Mouse (Mus musculus) c-Kit-positive CD71-negative TER-119-negative erythroid progenitor cells, embryonic 14.5 days (primary cell): ENCODE measurements around the gene Hsd17b14.

Experiments used
- DNase-seq: peaks from one replicate; pipeline ENCODE4 v3.0.0-alpha.2; 2013; ENCODE audit warnings: low read depth

Gene Hsd17b14

GRCm38 (mm10) chr7:45529461-45529860 is 25.2 kb upstream of the Hsd17b14 start:
- no peak for DNase-seq

DNA sequence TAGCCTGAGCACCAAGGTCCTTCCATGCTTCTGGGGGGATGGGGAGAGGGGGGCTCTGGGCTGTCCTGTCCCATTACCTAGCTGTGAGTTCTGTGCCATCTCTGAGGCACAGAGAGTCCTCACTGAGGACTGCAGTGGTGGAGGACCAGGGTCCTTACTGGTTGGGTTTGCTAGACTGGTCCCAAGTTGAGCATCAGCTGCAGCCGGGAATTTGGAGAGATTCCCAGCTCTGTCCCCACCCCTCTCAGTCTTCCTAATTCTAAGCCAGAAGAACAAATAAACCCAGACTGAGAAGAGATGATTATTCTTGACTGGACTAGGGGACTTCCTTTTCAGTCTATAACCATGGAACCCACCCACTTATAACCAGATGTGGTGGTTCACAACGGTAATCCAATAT is 24.1 kb upstream of the Hsd17b14 start:
- no peak for DNase-seq

DNA sequence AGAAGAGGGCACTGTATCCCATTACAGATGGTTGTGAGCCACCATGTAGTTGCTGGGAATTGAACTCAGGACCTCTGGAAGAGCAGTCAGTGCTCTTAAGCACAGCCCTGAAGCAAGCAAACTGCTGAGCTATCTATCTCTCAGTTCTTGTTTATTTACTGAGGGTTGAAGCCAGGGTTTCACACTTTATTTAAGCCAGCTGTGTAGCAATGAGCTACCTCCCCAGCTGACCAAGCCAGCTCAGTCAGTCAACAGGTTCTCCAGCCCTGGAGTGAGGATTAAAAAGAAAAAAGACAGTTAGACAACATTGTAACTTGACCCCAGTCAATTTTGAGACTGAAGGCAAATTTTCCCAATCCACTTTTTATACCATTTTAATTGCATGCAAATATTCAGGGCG is 19.0 kb upstream of the Hsd17b14 start:
- no peak for DNase-seq

DNA sequence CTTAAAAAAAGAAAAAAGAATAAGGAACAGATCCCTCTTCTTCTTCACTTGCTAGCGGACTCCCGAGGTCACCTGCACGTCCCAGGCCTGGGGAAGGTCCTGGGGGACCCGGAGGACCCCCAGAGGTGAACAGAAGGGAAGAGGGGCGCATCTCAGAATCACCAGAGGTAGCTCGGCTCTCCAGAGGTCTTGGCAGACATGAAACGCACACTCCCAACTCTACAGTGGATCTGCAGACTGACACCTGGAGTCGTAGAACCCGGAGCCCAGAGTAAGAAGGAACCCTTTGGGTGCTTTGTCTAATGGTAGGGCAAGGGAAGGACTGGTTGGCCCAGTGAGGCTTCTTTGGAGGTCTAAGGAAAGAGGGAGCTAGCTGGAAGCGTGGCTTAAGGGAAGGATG is 17.1 kb upstream of the Hsd17b14 start:
- no peak for DNase-seq

DNA sequence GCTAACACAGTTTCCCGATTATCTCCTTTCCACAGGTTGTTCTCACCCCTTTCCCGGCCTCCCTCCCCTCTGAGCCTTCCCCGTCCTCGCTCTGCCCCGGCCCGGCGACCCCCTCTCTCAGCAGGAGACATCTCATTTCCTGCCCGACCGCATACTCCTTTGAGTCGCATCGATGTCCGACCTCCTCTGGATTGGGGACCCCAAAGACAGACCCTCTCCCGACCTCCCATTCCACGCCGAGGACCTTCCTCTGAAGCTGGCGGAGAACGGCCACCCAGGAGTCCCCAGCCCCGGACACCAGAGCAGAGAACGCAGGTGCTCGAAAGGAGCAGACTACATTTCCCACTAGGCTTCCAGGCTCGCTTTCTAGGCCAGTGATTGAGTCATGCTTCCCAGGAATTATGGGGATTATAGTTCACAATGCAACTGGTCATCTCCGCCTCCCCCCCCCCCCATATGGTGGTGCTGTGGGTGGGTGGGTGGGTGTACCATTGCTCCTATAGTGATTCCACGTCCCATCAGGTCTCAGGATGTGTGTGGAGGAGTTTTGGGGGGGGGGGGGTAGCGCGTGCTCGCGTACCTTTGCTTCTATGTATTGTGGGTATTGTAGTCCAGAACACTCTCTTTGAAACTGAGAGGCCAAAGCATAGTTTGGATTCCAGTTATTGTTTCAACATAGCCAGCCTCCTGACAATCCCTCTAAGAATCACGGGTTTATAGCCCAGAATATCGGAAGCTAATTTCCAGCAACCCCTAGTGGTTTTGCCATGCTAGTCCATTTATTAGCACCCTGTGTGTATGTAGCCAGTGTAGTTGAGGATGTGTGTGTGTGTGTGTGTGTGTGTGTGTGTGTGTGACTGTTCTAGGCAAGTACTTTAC is 16.3 kb upstream of the Hsd17b14 start:
- DNase-seq: no peak

DNA sequence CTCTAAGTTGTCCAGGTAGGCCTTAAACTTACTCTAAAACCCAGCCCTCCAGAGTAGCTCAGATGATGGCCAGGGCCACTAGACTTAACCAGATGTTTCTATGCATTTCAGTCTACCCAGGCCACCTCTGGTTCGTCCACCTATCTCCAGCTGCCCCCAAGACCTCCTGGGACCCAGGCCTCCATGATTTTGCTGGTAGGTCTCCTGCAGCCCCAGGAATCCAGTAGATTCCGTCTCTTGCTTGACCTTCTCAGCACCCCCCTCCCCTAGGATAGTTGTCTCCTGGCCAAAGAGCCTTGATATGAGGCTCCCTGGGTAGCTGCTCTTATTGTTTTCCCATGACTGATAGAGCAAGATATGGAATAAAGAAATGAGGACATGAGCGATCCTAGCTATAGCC is 15.6 kb upstream of the Hsd17b14 start:
- DNase-seq: no peak

DNA sequence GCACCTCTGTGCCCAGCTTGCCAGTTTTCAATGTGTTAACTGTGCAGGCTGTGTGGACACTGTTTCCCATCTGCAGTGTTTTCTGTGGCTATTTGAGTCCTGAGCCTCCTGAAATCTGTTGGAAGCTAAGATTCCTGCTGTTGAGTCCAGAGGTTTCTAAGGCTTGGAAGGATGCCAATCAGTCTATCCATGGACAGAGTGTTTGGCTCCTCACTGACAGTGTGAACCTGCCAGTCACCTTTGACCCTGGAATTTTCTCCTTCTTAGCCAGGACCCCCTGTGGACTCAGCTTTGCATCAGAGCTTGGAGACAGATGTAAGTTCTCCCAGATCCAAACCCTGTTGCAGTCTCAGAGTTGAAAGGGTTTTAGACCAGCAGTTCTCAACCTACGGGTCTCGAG is 14.5 kb upstream of the Hsd17b14 start:
- no peak for DNase-seq

GRCm38 (mm10) chr7:45544525-45544924 is 10.2 kb upstream of the Hsd17b14 start:
- no peak for DNase-seq

- DNase-seq: no peak
Observed at GRCm38 (mm10) chr7:45549641-45550436, 4.9 kb upstream of the Hsd17b14 start.

DNA sequence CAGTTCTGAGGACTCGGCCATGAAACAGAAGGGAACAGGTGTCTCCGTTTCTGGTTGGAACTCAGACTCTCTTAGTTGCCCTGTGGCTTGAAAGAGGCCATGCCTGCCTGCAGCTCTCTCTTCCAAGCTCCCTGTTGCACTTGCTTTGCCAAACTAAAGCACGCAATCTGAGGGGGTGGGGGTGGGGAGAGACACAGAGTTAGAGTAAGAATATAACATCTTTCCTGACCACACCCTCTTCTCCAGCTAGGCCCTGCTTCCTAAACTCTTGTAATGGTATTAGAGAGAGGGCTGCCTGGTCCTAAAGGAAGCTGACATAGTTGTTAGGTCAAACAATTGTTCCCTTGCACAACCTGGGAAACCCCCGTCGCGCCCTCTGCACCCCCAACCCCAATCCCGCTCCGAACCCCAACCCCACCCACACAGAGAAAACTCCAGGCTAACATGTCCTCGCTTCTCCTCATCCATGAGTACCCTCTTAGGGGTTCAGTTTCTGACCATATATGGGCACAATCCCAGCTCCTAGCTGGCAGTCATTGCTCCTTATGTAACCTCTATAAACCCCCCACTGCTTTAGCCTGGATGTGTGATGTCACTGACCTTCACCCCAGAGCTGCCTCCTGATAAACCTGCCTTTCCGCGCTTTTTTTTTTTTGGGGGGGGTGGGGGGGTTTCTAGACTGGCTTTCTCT is 3.7 kb upstream of the Hsd17b14 start:
- no peak for DNase-seq

- DNase-seq: no peak
Observed at GRCm38 (mm10) chr7:45551512-45551883, 3.2 kb upstream of the Hsd17b14 start.

- no peak for DNase-seq
Observed at GRCm38 (mm10) chr7:45553519-45553918, 1.2 kb upstream of the Hsd17b14 start.

DNA sequence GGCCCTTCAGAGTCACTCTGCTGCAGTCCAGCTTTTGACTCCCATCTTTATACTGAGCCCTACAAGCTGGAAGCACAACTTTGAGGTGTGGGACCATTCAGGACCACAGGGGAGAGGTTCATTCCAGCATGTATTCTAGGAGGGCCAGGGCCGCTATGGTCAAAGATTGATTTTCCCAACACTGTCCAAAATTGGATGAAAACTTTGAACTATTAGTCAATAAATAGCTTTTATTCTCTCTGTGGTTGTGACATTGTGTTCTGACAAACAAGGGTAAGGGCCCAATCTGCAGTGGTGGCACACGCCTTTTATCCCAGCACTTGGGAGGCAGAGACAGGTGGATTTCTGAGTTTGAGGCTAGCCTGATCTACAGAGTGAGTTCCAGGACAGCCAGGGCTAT is 703 bp upstream of the Hsd17b14 start:
- no peak for DNase-seq

GRCm38 (mm10) chr7:45555787-45556186 is 1.1 kb downstream of the Hsd17b14 start:
- DNase-seq: no peak

- no peak for DNase-seq
Observed at GRCm38 (mm10) chr7:45558907-45559306, 4.2 kb downstream of the Hsd17b14 start.

GRCm38 (mm10) chr7:45560241-45560640 is 5.5 kb downstream of the Hsd17b14 start:
- DNase-seq: no peak

GRCm38 (mm10) chr7:45560843-45561623 is 6.3 kb downstream of the Hsd17b14 start:
- no peak for DNase-seq

- DNase-seq: no peak
Observed at GRCm38 (mm10) chr7:45561624-45562520, 7.2 kb downstream of the Hsd17b14 start.

GRCm38 (mm10) chr7:45564811-45565210 is 10.1 kb downstream of the Hsd17b14 start:
- DNase-seq: no peak

DNA sequence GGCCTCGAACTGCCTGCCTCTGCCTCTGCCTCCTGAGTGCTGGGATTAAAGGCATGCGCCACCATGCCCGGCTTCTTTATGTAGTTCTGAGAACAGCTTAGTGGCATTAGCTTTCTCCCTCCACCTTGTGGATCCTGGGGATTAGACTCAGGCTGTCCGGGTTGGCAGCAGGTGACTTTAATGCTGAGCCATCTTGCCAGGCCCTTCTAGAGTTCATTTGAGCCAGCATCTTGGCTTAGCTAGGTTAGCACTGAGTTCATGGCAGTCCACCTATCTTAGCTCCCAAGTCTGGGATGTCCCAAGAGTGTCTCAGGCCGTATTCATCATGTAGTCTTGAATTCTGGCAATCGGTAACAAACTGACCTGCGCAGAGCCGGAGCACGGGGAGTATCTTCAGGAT is 10.8 kb downstream of the Hsd17b14 start:
- DNase-seq: no peak
